Mouse (Mus musculus) erythroid progenitor cell, adult 5-6 weeks (primary cell): ENCODE data around the gene Phlda1. TPM values are rescaled to one million over a fixed set of nuclear protein-coding genes. Genes with fewer than 3 reads are reported as not detected.

Experiments
- ATAC-seq: replicated peaks from 2 replicates; pipeline ENCODE4 v1.8.0; 2016; ENCODE audit warnings: moderate number of reproducible peaks, mild to moderate bottlenecking, moderate TSS enrichment, inconsistent platforms; ENCODE audit not compliant: poor library complexity, low FRiP score, severe bottlenecking
- total RNA-seq, 2 experiments: library from RNA; stranded (forward) in 1 of 2; stranded (reverse) in 1 of 2; fragments of 150-400 nt in 1 of 2; fragments of 186-747, 209-891 nt in 1 of 2; gene quantifications; 2 replicates each; pipeline versions ENCODE4 v1.2.3 to v1.2.4; 2015 to 2017; ENCODE audit warnings: low replicate concordance in 2 of 2

The Phlda1 gene
- total RNA-seq, 2 experiments from 2014 or later: 0.38 to 0.84 TPM

GRCm38 (mm10) chr10:111522230-111522629 lies 16.1 kb downstream of the Phlda1 start:
- no peak for ATAC-seq

DNA sequence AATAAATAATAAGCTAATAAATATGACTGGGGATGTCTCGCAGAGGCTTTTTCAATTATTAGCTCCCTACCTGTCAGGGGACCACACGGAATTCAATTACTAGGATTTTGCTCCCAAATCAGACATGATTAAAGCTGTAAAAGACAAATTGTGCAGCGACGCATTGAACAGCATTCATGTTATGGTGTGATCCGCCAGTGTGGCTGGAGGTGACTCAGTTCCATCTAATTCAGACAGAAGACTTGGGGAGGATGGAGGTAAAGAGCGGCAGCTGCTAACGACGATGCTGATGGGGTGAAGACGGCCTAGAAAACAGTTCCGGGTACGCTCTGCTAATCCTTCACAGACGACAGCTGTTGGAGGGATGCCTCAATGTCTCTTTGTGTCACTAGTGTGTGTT lies 17.8 kb downstream of the Phlda1 start:
- ATAC-seq: no peak

- ATAC-seq: no peak
Measured at GRCm38 (mm10) chr10:111527057-111527456, 21.0 kb downstream of the Phlda1 start.

GRCm38 (mm10) chr10:111527613-111528012 lies 21.5 kb downstream of the Phlda1 start:
- ATAC-seq: no peak

GRCm38 (mm10) chr10:111528283-111528682 lies 22.2 kb downstream of the Phlda1 start:
- ATAC-seq: no peak

GRCm38 (mm10) chr10:111530398-111530797 lies 24.3 kb downstream of the Phlda1 start:
- no peak for ATAC-seq

DNA sequence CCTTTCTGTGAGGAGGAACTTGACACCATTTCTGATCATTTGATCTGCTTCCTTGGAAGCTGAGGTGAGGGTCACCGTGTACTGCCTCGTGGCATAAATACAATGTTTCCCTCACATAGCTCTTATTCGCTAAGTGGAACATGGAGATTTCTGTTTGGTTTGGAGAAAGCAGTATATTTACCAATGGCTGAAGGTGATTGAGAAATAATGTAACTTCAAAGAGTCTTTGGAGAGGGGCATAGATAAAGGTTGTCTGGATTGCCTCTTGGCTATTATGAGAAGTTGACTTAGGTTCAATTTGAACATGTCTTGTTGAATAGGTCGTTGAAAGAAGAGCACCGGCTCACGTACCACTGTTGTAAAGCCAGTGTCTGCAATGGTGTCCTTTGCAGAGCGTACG lies 28.6 kb downstream of the Phlda1 start:
- ATAC-seq: no peak

GRCm38 (mm10) chr10:111537410-111537809 lies 31.3 kb downstream of the Phlda1 start:
- ATAC-seq: no peak

DNA sequence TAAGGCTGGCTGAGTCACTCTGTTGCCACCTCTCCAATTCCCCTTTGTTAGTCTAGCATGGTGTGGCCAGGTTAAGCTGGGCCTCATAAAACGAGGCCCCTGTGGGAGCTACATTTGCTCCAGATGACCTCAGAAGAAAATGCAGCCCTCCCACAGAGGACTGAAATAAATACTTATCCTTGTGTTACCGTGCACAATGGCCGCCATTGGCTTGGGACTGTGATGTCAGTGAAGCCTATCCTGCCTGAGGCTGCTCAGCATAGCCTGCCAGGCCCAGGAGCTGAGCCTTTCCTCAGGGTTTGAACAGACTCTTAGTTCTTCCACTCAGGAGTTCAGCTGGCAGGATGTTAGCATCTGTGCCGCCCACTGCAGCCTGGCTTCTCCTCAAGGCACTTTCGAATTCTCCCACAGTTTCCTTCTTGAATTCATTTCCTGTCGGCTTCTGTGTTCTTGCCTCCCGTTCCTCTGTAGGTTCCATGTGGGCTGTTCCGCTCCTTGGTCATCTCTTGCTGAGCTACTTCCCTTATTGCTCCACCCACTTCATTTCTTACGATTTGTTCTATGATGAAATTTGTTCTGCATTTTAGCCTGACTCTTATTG lies 33.7 kb downstream of the Phlda1 start:
- ATAC-seq: no peak

DNA sequence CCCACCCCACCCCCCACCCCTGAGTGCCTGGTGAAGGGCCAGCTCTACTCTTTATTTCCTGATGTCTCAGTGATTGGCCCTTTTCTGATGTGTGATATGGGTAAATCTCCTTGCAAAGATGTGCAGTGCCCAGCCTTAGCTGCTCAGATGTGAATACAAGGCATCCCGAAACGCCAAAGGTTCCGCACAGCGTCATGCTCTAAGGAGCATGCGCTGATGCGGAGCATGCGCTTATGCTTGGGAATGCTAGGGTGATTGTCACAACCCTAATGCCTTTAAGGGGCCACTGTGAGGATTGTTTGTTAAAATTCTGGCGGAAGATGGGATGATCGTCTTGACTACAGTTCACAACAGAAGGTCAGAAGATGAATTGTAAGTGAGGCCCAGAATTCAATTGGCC lies 34.6 kb downstream of the Phlda1 start:
- no peak for ATAC-seq

GRCm38 (mm10) chr10:111543106-111543505 lies 37.0 kb downstream of the Phlda1 start:
- ATAC-seq: no peak

DNA sequence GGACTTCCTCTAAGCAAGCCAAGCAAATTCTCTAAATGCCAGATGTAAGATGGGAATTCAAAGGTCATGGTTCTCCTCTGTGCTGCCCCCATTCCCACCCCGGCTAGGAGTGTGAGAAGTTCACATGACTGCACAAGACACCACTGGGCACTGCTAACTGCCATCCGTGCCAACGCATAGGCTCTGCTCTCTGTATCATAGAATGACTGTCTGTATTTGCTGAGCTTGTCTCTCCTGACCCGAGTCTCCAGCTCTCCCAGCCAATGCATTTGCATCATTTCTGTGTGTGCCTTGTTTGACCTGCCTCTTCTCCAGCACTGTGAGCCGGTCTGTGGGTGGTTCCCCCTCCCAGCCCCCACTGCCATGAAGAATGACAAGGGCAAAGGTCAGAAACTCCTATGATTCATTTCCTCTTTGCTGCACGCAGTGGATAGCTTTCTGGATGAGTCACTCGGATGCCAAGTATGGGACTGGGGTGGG lies 37.7 kb downstream of the Phlda1 start:
- ATAC-seq: no peak

DNA sequence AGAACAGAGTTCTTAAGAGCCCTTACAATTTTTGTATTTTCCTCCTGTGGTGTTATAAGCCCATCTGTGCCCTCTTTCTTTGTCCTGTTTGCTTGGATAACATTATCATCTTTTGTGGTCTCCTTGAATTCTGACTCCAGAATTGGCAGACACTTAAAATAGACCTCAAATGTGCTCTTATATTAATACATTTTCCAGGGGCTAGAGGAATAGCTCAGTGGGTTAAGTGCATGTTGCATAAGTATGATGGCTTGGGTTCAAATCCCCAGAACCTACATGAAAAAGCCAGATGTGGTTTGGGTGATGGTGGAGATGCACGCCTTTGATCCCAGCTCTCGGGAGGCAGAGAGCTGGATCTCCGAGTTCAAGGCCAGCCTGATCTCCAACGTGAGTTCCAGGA lies 38.2 kb downstream of the Phlda1 start:
- ATAC-seq: no peak

DNA sequence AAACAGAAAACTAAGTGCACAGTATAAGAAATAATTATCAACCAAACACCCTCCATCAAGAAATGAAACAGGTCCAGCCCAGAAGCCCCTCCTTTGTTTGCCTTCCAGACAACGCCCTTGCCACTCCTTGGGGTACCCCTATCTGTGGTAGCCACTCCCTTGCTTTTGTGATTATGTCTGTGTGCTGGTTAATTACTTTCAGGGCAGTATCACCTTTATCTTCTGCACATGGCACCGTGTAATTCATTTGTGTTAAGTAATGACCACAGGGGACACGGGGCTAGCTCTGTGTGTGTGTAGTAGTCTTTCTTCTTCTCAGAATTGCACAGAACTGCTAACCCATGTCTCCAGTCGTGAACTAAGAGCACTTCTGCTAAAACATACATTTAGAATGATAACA lies 39.6 kb downstream of the Phlda1 start:
- ATAC-seq: no peak

DNA sequence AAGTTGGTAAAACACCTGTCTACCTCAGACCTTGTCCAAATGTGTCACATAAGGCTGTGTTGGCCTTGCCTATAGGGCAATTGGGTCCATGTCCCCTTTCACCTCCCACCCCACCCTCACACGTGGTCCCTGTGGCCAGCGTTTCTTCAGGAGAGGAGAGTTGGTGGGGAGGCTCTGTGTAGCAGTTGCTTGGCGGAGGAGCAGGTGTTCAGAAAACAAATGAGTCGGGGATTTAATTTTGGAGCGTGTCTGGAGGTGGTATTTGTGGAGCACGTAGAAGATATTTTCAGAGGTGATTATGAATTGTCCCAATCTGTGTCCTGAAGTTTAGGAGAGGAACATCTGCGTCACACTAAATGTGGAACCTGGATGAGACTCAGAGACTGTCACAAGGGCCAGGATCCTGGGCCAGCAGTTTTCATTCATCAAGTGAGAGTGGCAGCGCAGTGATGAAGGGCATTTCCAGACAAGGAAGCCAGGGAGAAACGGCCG lies 41.8 kb downstream of the Phlda1 start:
- no peak for ATAC-seq

DNA sequence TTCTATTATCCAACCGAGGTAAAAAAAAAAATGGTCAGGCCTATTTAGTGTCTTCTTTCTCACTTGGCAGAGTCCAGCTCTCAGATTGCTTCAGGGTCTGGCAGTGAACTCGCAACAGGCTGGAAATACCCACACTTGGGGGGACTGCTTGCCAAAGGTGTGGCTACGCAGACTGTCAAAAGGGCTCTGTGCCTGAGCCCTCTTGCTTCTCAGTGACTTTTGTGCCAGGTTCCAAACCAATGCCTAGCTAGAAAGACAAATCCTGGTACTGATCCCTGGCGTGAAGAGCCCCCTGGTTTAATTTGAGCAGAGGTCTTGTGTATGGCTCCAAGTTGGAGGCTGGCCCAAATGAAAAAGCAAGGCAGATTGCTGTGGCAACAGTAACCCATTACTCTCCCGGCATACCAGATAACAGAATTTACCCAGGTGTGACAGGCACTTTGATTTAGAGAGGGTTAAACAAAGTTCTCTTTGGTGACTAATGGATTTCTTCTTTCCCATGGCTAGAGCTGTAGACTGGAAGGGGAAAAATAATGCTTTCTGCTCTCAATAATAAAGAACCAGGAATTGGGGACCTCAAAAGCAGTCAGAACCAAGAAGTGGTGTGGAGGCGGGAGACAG lies 44.1 kb downstream of the Phlda1 start:
- no peak for ATAC-seq

GRCm38 (mm10) chr10:111553695-111554094 lies 47.6 kb downstream of the Phlda1 start:
- ATAC-seq: no peak

- no peak for ATAC-seq
Measured at GRCm38 (mm10) chr10:111554651-111555050, 48.6 kb downstream of the Phlda1 start.

DNA sequence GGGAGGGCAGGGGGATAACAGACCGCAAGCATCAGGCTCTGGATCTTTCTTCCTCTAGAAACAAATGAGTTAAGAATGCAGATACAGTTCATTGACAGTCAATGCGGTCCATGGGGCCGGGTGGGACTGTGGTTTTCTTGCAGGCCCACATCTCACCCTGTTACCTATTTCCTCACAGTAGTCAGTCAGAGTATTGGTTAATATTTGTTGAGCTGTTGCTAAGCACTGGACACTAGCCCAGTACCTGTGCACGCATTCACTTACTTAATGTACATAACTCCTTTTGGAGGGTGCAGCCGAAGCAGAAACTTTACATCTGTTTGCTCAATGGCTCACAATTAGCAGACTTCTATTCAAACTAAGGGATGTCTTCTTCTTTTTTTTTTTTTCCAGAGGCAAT lies 52.1 kb downstream of the Phlda1 start:
- ATAC-seq: no peak
